Mouse (Mus musculus): ENCODE measurements around the gene Rrp8. TPM values are rescaled to one million over a fixed set of nuclear protein-coding genes. Genes with fewer than 3 reads are reported as not detected.
A peak's percentile ranks its signal among the peaks of the same experiment; 100 is the strongest.
"Not testable (repeated sequence)": the region's sequence is repeated elsewhere in the genome, so short reads cannot be mapped to it uniquely, and the experiment has no call there.

Gene Rrp8
- polyA plus RNA-seq, 1 experiment from 2014 or later: 36.2 TPM

- Histone ChIP-seq H3K9me3 (no peaks in the 10 kb centered on the region), H3K36me3 (peaks cover 83% of the 10 kb centered on the region), H3K4me3 (peak overlapping the region; percentile 31), H3K4me1 (replicated peaks) (peaks cover 37% of the 10 kb centered on the region), H3K27ac (peak overlapping the region; percentile 82), H3K27me3 (ENCODE audit: insufficient read depth, poor library complexity, severe bottlenecking) (peaks cover 29% of the 10 kb centered on the region)
- 14% methylated on average over 6 of the region's 6 CpGs for WGBS
- peak; percentile 70 for DNase-seq (ENCODE audit: low spot score)
These were observed 30.6 kb upstream of the Rrp8 start for GRCm38 (mm10) chr7:105767729-105768165.

- H3K36me3 ChIP-seq: peaks cover 83% of the 10 kb centered on the region
- H3K27me3 ChIP-seq (ENCODE audit: insufficient read depth, poor library complexity, severe bottlenecking): peaks cover 51% of the 10 kb centered on the region
- 91% methylated on average over 11 of the region's 11 CpGs for WGBS
These were observed 27.1 kb upstream of the Rrp8 start for GRCm38 (mm10) chr7:105764331-105764730.

GRCm38 (mm10) chr7:105762517-105763270 is 25.5 kb upstream of the Rrp8 start:
- Histone ChIP-seq H3K27ac (no peak overlapping the region), H3K4me1 (replicated peaks) (peaks cover 28% of the 10 kb centered on the region), H3K27me3 (ENCODE audit: insufficient read depth, poor library complexity, severe bottlenecking) (peaks cover 51% of the 10 kb centered on the region), H3K9me3 (no peaks in the 10 kb centered on the region), H3K4me3 (peak overlapping the region; percentile 39), H3K36me3 (peaks cover 95% of the 10 kb centered on the region)
- WGBS: 18% methylated on average over 55 of the region's 55 CpGs
- no peak for DNase-seq (ENCODE audit: low spot score)

More at GRCm38 (mm10) chr7:105764331-105764730, 27.1 kb upstream of the Rrp8 start:
- H3K9me3 ChIP-seq: no peaks in the 10 kb centered on the region
- H3K27ac ChIP-seq: no peak overlapping the region
- DNase-seq (ENCODE audit: low spot score): no peak
- peaks cover 43% of the 10 kb centered on the region for H3K4me1 ChIP-seq (replicated peaks)
- H3K4me3 ChIP-seq: no peak overlapping the region

GRCm38 (mm10) chr7:105761813-105762484 is 24.8 kb upstream of the Rrp8 start:
- Histone ChIP-seq H3K27ac (no peak overlapping the region), H3K4me1 (replicated peaks) (peaks cover 21% of the 10 kb centered on the region), H3K9me3 (no peaks in the 10 kb centered on the region), H3K4me3 (peak overlapping the region; percentile 39), H3K36me3 (peaks cover 99% of the 10 kb centered on the region), H3K27me3 (ENCODE audit: insufficient read depth, poor library complexity, severe bottlenecking) (peaks cover 51% of the 10 kb centered on the region)
- 15% methylated on average over 51 of the region's 51 CpGs for WGBS
- DNase-seq (ENCODE audit: low spot score): peak; percentile 24

- 90% methylated on average over 10 of the region's 10 CpGs for WGBS
- Histone ChIP-seq H3K9me3 (no peaks in the 10 kb centered on the region), H3K27me3 (ENCODE audit: insufficient read depth, poor library complexity, severe bottlenecking) (no peaks in the 10 kb centered on the region), H3K4me1 (replicated peaks) (peaks cover 19% of the 10 kb centered on the region), H3K27ac (no peak overlapping the region), H3K36me3 (peaks cover 76% of the 10 kb centered on the region), H3K4me3 (no peak overlapping the region)
- no peak for DNase-seq (ENCODE audit: low spot score)
These were observed 16.1 kb upstream of the Rrp8 start for GRCm38 (mm10) chr7:105753281-105753680.

- peaks cover 76% of the 10 kb centered on the region for H3K36me3 ChIP-seq
- DNase-seq (ENCODE audit: low spot score): no peak
- H3K27ac ChIP-seq: no peak overlapping the region
- 82% methylated on average over 2 of the region's 2 CpGs for WGBS
- no peaks in the 10 kb centered on the region for H3K9me3 ChIP-seq
- peaks cover 19% of the 10 kb centered on the region for H3K4me1 ChIP-seq (replicated peaks)
- no peaks in the 10 kb centered on the region for H3K27me3 ChIP-seq (ENCODE audit: insufficient read depth, poor library complexity, severe bottlenecking)
- no peak overlapping the region for H3K4me3 ChIP-seq
These were observed 15.5 kb upstream of the Rrp8 start for GRCm38 (mm10) chr7:105752716-105753115.

- H3K27me3 ChIP-seq (ENCODE audit: insufficient read depth, poor library complexity, severe bottlenecking): no peaks in the 10 kb centered on the region
- peaks cover 75% of the 10 kb centered on the region for H3K36me3 ChIP-seq
- H3K4me1 ChIP-seq (replicated peaks): peaks cover 19% of the 10 kb centered on the region
- no peaks in the 10 kb centered on the region for H3K9me3 ChIP-seq
- peak; percentile 88 for DNase-seq (ENCODE audit: low spot score)
- WGBS: 21% methylated on average over 20 of the region's 20 CpGs
- peak within 1 kb of the TSS; percentile 88 for H3K27ac ChIP-seq
- peak within 1 kb of the TSS; percentile 72 for H3K4me3 ChIP-seq
These were observed 14.6 kb upstream of the Rrp8 start, which contains the start of gene Tpp1 for GRCm38 (mm10) chr7:105751491-105752433. Gene Tpp1, minus strand, starts transcription at chr7:105752235.

- WGBS: 83% methylated on average over 2 of the region's 2 CpGs
- Histone ChIP-seq H3K27ac (no peak overlapping the region), H3K36me3 (peaks cover 45% of the 10 kb centered on the region), H3K9me3 (no peaks in the 10 kb centered on the region), H3K27me3 (ENCODE audit: insufficient read depth, poor library complexity, severe bottlenecking) (no peaks in the 10 kb centered on the region), H3K4me1 (replicated peaks) (peaks cover 40% of the 10 kb centered on the region), H3K4me3 (no peak overlapping the region)
- no peak for DNase-seq (ENCODE audit: low spot score)
These were observed 10.6 kb upstream of the Rrp8 start for GRCm38 (mm10) chr7:105747776-105748175.

DNA sequence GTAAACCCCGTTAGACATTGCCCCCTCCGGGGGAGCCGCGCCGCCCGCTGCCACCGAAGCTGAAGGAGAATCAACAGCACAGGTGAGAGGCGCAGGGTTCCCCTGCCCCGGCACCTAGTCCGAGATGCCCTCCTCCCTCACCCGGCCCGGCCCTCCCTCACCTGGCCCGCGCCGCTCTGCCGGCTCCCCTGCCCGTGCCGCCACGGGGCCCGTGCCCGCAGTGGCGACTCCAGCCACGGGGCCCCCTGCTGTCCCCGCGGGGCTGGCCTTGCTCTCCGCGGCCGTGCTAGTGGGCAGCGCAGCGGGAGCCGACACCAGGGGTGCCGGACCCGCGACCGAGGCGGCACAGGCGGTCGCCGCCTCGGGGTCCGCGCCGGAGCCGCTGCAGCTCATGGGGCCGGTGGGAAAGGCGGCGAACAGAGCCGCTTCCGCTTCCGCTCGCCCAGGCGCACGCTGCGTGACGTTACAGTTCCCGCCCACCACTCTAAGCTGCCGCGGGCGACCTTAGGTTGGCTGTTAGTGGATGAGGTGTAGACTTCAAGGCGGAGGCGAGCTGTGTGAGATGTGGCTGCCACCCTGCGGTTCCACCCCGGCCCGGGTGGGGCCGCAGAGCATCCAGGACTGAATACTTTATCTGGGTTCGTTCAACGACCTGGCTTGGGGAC is 6.9 kb upstream of the Rrp8 start, which contains the start of gene Taf10:
Gene Taf10 (minus strand): TSS at position 436 of the 665 bp plus-strand sequence.
- H3K27me3 ChIP-seq (ENCODE audit: insufficient read depth, poor library complexity, severe bottlenecking): no peaks in the 10 kb centered on the region
- peak; percentile 92 for DNase-seq (ENCODE audit: low spot score)
- under 1% methylated on average over 67 of the region's 67 CpGs for WGBS
- peak within 1 kb of the TSS; percentile 95 for H3K27ac ChIP-seq
- H3K9me3 ChIP-seq: no peaks in the 10 kb centered on the region
- peaks cover 65% of the 10 kb centered on the region for H3K36me3 ChIP-seq
- peaks cover 29% of the 10 kb centered on the region for H3K4me1 ChIP-seq (replicated peaks)
- H3K4me3 ChIP-seq: peak within 1 kb of the TSS; percentile 97

- not testable (repeated sequence) for DNase-seq (ENCODE audit: low spot score); H3K27me3 ChIP-seq (ENCODE audit: insufficient read depth, poor library complexity, severe bottlenecking); H3K9me3 ChIP-seq
- peaks cover 59% of the 10 kb centered on the region for H3K36me3 ChIP-seq
- H3K27ac ChIP-seq: peak overlapping the region; percentile 95
- H3K4me1 ChIP-seq (replicated peaks): peaks cover 36% of the 10 kb centered on the region
- 39% methylated on average over 20 of the region's 20 CpGs for WGBS
- H3K4me3 ChIP-seq: peak overlapping the region; percentile 97
These were observed 6.2 kb upstream of the Rrp8 start for GRCm38 (mm10) chr7:105743246-105743925.

- H3K27ac ChIP-seq; H3K9me3 ChIP-seq; DNase-seq (ENCODE audit: low spot score); H3K27me3 ChIP-seq (ENCODE audit: insufficient read depth, poor library complexity, severe bottlenecking): not testable (repeated sequence)
- peaks cover 43% of the 10 kb centered on the region for H3K4me1 ChIP-seq (replicated peaks)
- H3K36me3 ChIP-seq: peaks cover 52% of the 10 kb centered on the region
- WGBS: 82% methylated on average over 7 of the region's 7 CpGs
- H3K4me3 ChIP-seq: peak overlapping the region; percentile 97; the same call in 1 of the 2 replicates
These were observed 5.5 kb upstream of the Rrp8 start for GRCm38 (mm10) chr7:105742539-105743215.
